Mouse (Mus musculus): ENCODE results near the gene Fam171a1.

GRCm38 (mm10) chr2:3141804-3142203, 27.8 kb downstream of the Fam171a1 start:
- TF ChIP-seq CTCF (conservative IDR thresholded peaks at IDR 0.05; ENCODE audit: insufficient read depth, insufficient read length, low read depth, low read length) (no peak), POLR2A (IDR thresholded peaks at IDR 0.05; ENCODE audit: low read depth, low read length) (no peak)
